Mouse (Mus musculus): ENCODE results near the gene Foxn1. TPM values are rescaled to one million over a fixed set of nuclear protein-coding genes. Genes with fewer than 3 reads are reported as not detected.

The Foxn1 gene
- polyA plus RNA-seq, 1 experiment from 2014 or later: not detected

DNA sequence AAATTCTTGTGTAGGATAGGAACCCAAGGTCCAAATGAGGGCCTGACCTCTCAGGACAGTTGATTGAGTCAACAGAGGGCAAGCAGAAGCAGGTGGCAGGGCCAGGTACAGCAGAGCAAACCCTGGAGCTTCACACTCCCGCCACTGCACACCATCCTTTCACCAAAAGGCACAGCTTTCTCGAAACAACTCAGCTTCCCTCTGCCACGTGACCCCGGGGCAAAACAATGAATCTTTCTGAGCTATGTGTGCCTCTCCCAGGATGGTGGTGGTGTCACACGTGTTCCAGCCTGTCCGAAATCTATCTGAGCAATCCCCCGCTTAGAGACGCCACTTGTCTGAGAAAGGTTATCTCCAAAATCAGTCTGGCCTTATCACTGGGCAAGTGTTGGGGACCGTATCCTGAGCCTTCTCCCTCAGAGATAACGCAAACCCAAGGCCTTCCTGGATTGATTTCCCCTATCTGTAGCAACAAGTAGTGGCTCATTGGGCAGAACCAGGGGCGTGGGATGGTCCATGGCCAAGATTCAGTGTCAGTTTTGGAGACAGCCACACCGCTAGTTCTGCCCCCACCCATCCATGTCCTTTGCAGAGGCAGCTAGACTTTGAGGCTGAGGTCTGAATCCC lies 34.0 kb upstream of the Foxn1 start:
- Histone ChIP-seq H3K9me3 (no peaks in the 10 kb centered on the region), H3K27ac (replicated peaks) (no peak overlapping the region), H3K4me2 (no peak overlapping the region), H3K9ac (no peak overlapping the region), H3K4me3 (no peak overlapping the region), H3K4me1 (replicated peaks) (no peaks in the 10 kb centered on the region), H3K27me3 (peaks cover 13% of the 10 kb centered on the region), H3K36me3 (no peaks in the 10 kb centered on the region)
- WGBS: 74% methylated on average over 12 of the region's 12 CpGs
- no peak for ATAC-seq (ENCODE audit: low read depth)

DNA sequence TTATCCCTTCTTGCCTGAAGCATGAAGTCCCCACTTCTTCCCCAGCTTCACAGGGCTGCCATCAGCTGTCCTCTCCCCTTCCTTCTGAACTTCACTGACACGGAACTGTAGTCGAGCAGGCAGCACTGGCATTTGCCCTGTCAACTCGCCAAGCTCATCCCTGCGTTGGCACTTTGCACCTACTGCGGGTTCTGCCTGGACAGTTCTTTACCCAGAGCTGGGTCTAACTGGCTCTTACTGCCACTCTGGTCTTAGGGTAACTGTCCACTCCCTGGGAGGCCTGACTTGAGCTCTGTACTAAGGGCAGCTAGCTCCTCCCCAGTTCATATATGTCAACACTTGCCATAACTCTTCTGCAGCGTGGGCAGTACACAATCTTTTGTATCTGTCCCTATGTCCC lies 30.5 kb upstream of the Foxn1 start:
- Histone ChIP-seq H3K27ac (replicated peaks) (no peak overlapping the region), H3K4me1 (replicated peaks) (no peaks in the 10 kb centered on the region), H3K4me3 (no peak overlapping the region), H3K9ac (no peak overlapping the region), H3K4me2 (no peak overlapping the region), H3K36me3 (no peaks in the 10 kb centered on the region), H3K9me3 (no peaks in the 10 kb centered on the region), H3K27me3 (peaks cover 5% of the 10 kb centered on the region; the same call in 1 of the 2 replicates)
- no peak for ATAC-seq (ENCODE audit: low read depth)
- 90% methylated on average over 6 of the region's 6 CpGs for WGBS

DNA sequence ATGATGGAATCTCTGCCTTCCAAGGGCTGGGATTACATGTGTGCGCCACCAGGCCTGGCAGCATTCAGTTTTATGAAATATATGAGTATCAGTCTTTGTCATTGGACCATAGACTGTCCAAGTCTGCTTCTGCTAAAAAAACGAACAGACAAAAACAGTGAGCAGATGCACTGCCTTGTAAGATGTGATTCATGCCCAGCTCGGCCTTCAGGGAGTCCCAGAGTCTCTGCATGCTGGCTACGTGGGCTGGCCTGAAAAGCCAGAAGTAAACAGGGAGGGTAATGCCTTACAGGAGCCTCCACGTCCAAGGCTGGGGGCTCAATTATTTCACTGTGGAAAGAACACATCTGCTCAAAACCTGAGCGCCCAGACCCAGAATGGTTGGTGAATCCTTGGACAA lies 26.5 kb upstream of the Foxn1 start:
- no peaks in the 10 kb centered on the region for H3K36me3 ChIP-seq
- 75% methylated on average over 6 of the region's 6 CpGs for WGBS

DNA sequence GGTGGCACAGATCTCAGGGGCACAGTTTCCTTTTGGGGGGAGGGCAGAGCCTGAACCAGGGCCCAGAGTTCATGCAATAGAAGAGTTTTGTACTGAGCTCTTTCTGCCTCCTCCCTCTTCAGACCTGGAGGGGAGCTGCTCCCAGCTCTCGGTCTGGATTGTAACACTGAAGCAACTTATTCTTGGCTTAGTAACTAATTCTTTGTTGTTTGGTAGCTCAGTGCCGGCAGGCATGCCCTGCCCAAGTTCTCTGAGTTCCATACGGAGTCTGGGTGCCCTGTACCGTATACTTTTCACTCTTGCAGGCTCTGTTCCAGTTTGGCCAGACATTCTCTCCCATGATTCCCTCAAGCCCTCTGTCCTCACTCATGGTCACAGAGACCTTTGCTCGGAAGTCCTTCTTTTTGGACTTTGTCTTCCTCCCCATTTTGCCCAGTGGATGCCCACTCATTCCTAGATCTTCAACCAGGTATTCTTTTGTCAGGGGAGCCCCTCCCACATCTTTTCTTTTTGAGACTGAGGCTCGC lies 26.0 kb upstream of the Foxn1 start:
- Histone ChIP-seq H3K4me3 (no peak overlapping the region), H3K27ac (replicated peaks) (no peak overlapping the region), H3K36me3 (no peaks in the 10 kb centered on the region), H3K4me1 (replicated peaks) (no peaks in the 10 kb centered on the region), H3K4me2 (no peak overlapping the region), H3K9me3 (no peaks in the 10 kb centered on the region), H3K9ac (no peak overlapping the region), H3K27me3 (no peaks in the 10 kb centered on the region)
- no peak for ATAC-seq (ENCODE audit: low read depth)
- 80% methylated on average over 6 of the region's 6 CpGs for WGBS

More for the DNA sequence above, 26.5 kb upstream of the Foxn1 start:
- no peak for ATAC-seq (ENCODE audit: low read depth)
- no peaks in the 10 kb centered on the region for H3K9me3 ChIP-seq
- H3K4me3 ChIP-seq: no peak overlapping the region
- no peak overlapping the region for H3K4me2 ChIP-seq
- no peaks in the 10 kb centered on the region for H3K27me3 ChIP-seq
- no peak overlapping the region for H3K27ac ChIP-seq (replicated peaks)
- no peaks in the 10 kb centered on the region for H3K4me1 ChIP-seq (replicated peaks)
- H3K9ac ChIP-seq: no peak overlapping the region

DNA sequence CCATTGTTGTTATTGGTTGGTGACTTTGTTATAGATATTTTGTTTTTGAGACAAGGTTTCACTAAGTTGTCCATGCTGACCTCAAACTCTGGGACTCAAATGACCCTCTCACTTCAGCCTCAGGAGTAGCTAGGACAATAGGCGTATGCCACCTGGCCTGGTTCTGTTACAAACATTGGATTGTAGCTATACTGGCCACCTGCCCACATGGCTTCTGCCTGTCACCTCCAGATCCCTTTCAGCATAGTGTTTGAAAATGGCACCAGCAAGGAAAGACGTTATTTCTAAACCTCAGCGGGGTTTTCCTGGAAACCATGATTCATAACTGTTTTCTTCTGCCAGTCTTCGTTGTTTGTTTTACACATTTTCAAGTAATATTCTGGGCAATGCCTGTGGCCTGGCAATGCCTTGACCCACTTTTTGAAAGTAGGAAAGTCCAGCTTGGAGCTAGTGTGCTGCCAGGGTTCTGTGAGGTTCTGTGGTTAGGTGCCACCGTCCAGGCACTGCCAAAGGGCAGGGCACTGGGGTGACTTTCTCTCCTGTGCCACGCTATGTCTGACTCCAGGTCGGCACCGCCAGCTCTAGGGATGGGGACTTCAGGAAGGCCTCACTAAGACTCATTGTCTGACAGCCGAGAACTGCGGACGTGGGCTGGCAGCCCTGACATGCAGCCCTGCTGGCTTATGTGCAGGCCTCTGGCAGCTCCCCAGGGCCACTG lies 25.4 kb upstream of the Foxn1 start:
- no peaks in the 10 kb centered on the region for H3K27me3 ChIP-seq
- no peak overlapping the region for H3K4me2 ChIP-seq
- no peaks in the 10 kb centered on the region for H3K36me3 ChIP-seq
- H3K4me3 ChIP-seq: no peak overlapping the region
- WGBS: 82% methylated on average over 11 of the region's 11 CpGs
- no peaks in the 10 kb centered on the region for H3K4me1 ChIP-seq (replicated peaks)
- H3K27ac ChIP-seq (replicated peaks): no peak overlapping the region
- ATAC-seq (ENCODE audit: low read depth): no peak
- no peaks in the 10 kb centered on the region for H3K9me3 ChIP-seq
- no peak overlapping the region for H3K9ac ChIP-seq

DNA sequence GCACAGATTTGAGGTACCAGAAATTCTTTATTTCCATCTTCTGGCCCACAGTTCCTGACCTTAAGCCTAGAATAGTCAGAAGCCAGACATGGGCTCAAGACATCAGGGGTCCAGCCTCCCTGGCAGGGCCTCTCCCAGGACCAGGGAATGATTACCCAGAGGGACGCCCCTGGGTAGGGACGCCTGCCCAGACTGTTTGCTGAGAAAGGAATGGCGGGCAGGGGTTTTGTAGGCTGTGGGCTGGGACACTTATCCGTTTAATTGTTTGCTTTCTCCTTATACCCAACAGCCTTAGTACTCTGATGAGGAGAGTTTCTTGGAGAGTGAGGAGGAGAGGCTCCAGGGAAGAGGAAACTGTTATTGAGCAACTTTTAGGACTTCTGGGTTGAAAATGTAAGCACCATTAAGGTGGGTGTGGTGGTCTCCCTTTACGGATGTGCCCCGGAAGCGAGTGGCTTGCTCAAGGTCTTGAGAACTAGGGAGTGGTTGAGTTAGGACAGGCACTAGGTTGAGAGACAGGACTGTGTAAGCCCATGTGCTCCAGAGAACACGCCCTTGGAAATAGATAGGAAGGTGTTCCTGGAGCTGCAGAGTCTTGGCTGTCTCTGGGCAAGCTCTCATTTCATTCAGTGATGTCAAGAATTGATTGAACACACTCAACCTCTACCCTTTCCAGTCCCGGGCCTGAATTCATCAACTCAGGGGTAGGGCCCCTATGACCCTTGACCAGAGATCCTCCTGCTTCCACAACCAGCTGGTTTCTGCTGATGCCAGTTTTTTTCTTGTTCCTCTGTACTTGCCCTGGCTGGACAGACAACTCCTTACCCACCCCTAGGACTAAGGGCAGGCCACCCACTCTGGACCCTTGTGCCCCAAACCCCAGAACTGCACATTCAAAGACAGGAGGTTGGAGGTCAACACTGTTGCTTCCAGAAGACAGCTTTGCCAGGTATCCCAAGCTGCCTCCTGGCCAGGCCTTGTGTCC lies 22.2 kb upstream of the Foxn1 start:
- whole genome bisulfite sequencing: 79% methylated on average over 9 of the region's 9 CpGs
- Histone ChIP-seq H3K9ac (no peak overlapping the region), H3K4me2 (no peak overlapping the region), H3K9me3 (no peaks in the 10 kb centered on the region), H3K4me3 (no peak overlapping the region), H3K27me3 (peaks cover 5% of the 10 kb centered on the region; the same call in 1 of the 2 replicates), H3K4me1 (replicated peaks) (no peaks in the 10 kb centered on the region), H3K36me3 (no peaks in the 10 kb centered on the region), H3K27ac (replicated peaks) (no peak overlapping the region)
- ATAC-seq (ENCODE audit: low read depth): no peak

DNA sequence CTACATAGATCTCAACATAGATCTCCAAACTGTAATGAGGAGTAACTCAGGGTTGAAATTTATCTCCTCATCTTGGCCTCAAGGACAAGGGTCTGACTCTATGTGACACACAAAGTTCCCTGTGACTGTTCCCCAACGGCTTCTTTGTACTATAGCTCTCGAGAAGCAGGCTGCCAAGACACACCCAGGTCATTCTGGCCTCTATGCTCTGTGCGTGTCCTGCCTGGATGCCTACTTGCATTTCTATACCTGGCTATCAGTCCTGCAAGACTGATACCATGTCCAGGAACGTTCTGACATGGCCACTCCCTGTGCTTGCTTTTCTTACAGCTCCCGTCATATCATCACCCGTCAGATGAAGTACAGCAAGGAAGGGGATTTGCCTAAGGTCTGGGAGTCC lies 15.7 kb upstream of the Foxn1 start:
- H3K36me3 ChIP-seq: no peaks in the 10 kb centered on the region
- peaks cover 4% of the 10 kb centered on the region; the same call in 1 of the 2 replicates for H3K4me1 ChIP-seq (replicated peaks)
- peaks cover 13% of the 10 kb centered on the region; the same call in 1 of the 2 replicates for H3K27me3 ChIP-seq
- no peak overlapping the region for H3K27ac ChIP-seq (replicated peaks)
- no peaks in the 10 kb centered on the region for H3K9me3 ChIP-seq
- no peak overlapping the region for H3K9ac ChIP-seq
- no peak overlapping the region for H3K4me2 ChIP-seq
- 71% methylated on average over 6 of the region's 6 CpGs for WGBS
- ATAC-seq (ENCODE audit: low read depth): no peak
- H3K4me3 ChIP-seq: no peak overlapping the region

DNA sequence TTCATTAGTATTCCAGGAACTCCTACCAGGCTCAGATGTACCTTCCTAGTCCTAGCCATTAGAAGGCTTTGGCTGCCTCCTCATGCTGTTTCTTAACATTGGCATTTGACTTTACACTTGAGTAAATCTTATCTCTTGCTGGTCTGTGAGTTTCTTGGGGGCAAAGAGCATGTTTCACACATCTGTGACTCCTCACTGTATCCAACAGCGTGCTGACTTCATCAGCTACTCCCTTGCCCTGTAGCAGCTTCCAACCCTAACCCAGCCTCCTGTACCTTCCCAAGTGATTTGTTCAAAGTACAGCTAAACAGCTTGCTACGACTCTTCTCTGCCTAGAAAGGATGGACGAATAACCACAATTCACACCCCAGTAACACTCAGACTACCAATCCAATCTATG lies 15.1 kb upstream of the Foxn1 start:
- 76% methylated on average over 3 of the region's 3 CpGs for WGBS
- Histone ChIP-seq H3K9me3 (no peaks in the 10 kb centered on the region), H3K4me3 (no peak overlapping the region)

DNA sequence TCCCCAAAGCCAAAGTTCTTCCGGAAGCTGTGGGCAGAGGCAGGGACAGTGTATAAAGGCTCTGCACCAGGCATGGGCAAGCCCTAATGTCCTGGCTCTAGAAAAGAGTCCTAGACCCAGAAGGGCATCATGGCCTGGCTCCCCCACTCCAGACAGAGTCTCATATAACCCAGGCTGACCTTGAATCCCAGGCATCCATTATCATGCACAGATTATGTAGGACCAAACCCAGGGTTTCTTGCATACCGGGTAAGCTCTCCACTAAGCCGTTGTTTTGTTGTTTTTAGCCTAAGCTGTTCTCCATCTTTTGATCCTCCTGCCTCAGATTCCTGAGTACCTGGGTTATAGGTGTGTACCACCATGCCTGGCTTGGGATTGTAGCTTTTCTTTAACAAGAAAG lies 14.6 kb upstream of the Foxn1 start:
- Histone ChIP-seq H3K4me2 (no peak overlapping the region), H3K27ac (replicated peaks) (no peak overlapping the region), H3K36me3 (no peaks in the 10 kb centered on the region), H3K4me1 (replicated peaks) (peaks cover 6% of the 10 kb centered on the region; the same call in 1 of the 2 replicates), H3K9me3 (no peaks in the 10 kb centered on the region), H3K9ac (no peak overlapping the region), H3K27me3 (peaks cover 13% of the 10 kb centered on the region; the same call in 1 of the 2 replicates), H3K4me3 (no peak overlapping the region)
- no peak for ATAC-seq (ENCODE audit: low read depth)
- WGBS: 68% methylated on average over 3 of the region's 3 CpGs

More for the DNA sequence above, 15.1 kb upstream of the Foxn1 start:
- H3K36me3 ChIP-seq: no peaks in the 10 kb centered on the region
- no peak for ATAC-seq (ENCODE audit: low read depth)
- H3K4me2 ChIP-seq: no peak overlapping the region
- H3K9ac ChIP-seq: no peak overlapping the region
- H3K27me3 ChIP-seq: peaks cover 13% of the 10 kb centered on the region; the same call in 1 of the 2 replicates
- H3K4me1 ChIP-seq (replicated peaks): peaks cover 6% of the 10 kb centered on the region; the same call in 1 of the 2 replicates
- H3K27ac ChIP-seq (replicated peaks): no peak overlapping the region

DNA sequence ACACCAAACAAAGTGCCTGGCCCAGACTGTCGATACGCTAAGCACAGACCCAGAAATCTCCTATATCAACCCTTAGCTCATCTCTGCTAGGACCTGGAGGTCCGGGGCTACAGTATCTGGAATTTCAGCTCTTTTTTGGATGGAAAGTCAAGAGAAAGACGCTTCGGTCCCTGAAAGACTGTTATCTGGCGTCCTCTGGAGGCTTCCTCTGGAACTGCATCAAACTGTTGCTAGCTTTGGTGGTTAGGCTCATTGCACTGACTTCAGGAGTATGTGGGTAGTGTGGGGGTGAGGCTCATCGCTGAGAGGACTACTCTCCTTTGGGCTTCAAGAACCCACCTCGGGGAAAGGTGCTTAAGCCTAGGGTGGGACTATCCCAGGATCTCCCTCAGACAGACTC lies 13.3 kb upstream of the Foxn1 start:
- H3K4me2 ChIP-seq: no peak overlapping the region
- WGBS: 20% methylated on average over 8 of the region's 8 CpGs
- H3K9ac ChIP-seq: no peak overlapping the region
- no peak overlapping the region for H3K4me3 ChIP-seq
- no peaks in the 10 kb centered on the region for H3K36me3 ChIP-seq
- peaks cover 6% of the 10 kb centered on the region; the same call in 1 of the 2 replicates for H3K4me1 ChIP-seq (replicated peaks)
- no peak overlapping the region for H3K27ac ChIP-seq (replicated peaks)
- H3K9me3 ChIP-seq: no peaks in the 10 kb centered on the region
- H3K27me3 ChIP-seq: peaks cover 13% of the 10 kb centered on the region; the same call in 1 of the 2 replicates
- no peak for ATAC-seq (ENCODE audit: low read depth)

DNA sequence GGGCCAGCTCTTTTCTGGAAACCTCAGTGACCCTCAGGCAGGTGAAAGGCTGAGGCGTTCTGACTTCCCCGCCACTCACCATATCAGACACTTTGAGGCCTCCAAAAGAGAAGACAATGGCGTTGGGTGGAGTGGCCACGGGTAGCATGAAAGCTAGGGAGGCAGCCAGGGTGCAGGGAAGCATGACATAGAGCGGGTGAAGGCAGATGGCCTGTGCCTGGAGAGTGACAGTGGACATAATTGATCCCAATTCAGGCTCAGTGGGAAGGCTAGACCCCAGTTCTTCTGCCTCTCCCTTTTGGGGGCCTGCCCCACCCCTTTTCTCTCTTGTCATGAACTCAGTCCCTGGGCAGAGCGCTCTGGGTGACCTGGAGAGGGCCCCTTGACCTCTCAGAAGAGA lies 11.9 kb upstream of the Foxn1 start:
- no peak overlapping the region for H3K27ac ChIP-seq (replicated peaks)
- H3K4me1 ChIP-seq (replicated peaks): peaks cover 6% of the 10 kb centered on the region; the same call in 1 of the 2 replicates
- WGBS: 62% methylated on average over 6 of the region's 6 CpGs
- no peak overlapping the region for H3K4me3 ChIP-seq
- H3K36me3 ChIP-seq: no peaks in the 10 kb centered on the region
- H3K9ac ChIP-seq: no peak overlapping the region
- no peak overlapping the region for H3K4me2 ChIP-seq
- ATAC-seq (ENCODE audit: low read depth): no peak
- H3K27me3 ChIP-seq: 0 out of 2 replicates have a peak, but pooled peaks cover 7% of the 10 kb centered on the region
- H3K9me3 ChIP-seq: no peaks in the 10 kb centered on the region

Measured in neural tube, embryonic 13.5 days (tissue).